Mouse (Mus musculus) heart, embryonic 13.5 days (tissue): ENCODE data around the gene Cdk4. TPM values are rescaled to one million over a fixed set of nuclear protein-coding genes. Genes with fewer than 3 reads are reported as not detected.

Experiments used
- ATAC-seq: fragments of 200-750 bp; cut with Nextera tagmentation; 2 replicates; pipeline ENCODE4 v1.8.0; 2017; ENCODE audit warnings: moderate TSS enrichment; ENCODE audit not compliant: insufficient number of reproducible peaks, low FRiP score, low TSS enrichment; ENCODE audit errors: extremely low read depth
- H3K27ac ChIP-seq: fragments of 300-500 bp; sonication (generic); replicated peaks from 2 replicates; pipeline ENCODE4 v1.5.1; 2015; ENCODE audit warnings: moderate library complexity, mild to moderate bottlenecking, inconsistent platforms
- H3K27me3 ChIP-seq: fragments of 300-500 bp; sonication (generic); replicated peaks from 2 replicates; pipeline ENCODE4 v1.6.1; 2015; ENCODE audit warnings: mild to moderate bottlenecking, inconsistent platforms
- H3K36me3 ChIP-seq: fragments of 300-500 bp; sonication (generic); 2 replicates; pipeline ENCODE4 v1.6.1; 2015; ENCODE audit warnings: mild to moderate bottlenecking, inconsistent platforms
- H3K4me1 ChIP-seq: fragments of 300-500 bp; sonication (generic); 2 replicates; pipeline ENCODE4 v1.6.1; 2015; ENCODE audit warnings: inconsistent platforms
- H3K4me2 ChIP-seq: fragments of 300-500 bp; sonication (generic); 2 replicates; pipeline ENCODE4 v1.6.1; 2015; ENCODE audit warnings: inconsistent platforms, mild to moderate bottlenecking, moderate library complexity
- H3K4me3 ChIP-seq: fragments of 300-500 bp; sonication (generic); 2 replicates; pipeline ENCODE4 v1.5.1; 2015; ENCODE audit warnings: moderate library complexity, mild to moderate bottlenecking, inconsistent platforms
- H3K9ac ChIP-seq: fragments of 300-500 bp; sonication (generic); 2 replicates; pipeline ENCODE4 v1.6.1; 2015; ENCODE audit warnings: inconsistent platforms, mild to moderate bottlenecking, moderate library complexity
- H3K9me3 ChIP-seq: fragments of 300-500 bp; sonication (generic); 2 replicates; pipeline ENCODE4 v1.6.1; 2016; ENCODE audit warnings: inconsistent platforms
- WGBS: fragments of 180-500 bp; shearing (Covaris S2); methylation state at CpG from one replicate; pipeline ENCODE4 v1.1.7; 2015; ENCODE audit warnings: mixed read lengths; 5-methylcytosine and 5-hydroxymethylcytosine counted together
- polyA plus RNA-seq: library from polyadenylated mRNA; unstranded; fragments of >200 nt; fragmentation: Nextera tagmentation; extraction: Ambion mirVana; gene quantifications from 2 replicates; pipeline ENCODE4 v1.2.1, GENCODE M21; 2015

Cdk4 gene
- polyA plus RNA-seq, 1 experiment from 2014 or later = 1,002 TPM

GRCm38 (mm10) chr10:127108262-127108583 is 44.9 kb downstream of the Cdk4 start:
- peaks cover 39% of the 10 kb centered on the region for H3K36me3 ChIP-seq
- 70% methylated on average over 3 of the region's 3 CpGs for WGBS
- ATAC-seq = no peak
- no peak overlapping the region for H3K4me2 ChIP-seq
- no peak overlapping the region for H3K4me3 ChIP-seq
- no peaks in the 10 kb centered on the region for H3K9me3 ChIP-seq
- H3K27ac ChIP-seq = no peak overlapping the region
- H3K4me1 ChIP-seq = no peaks in the 10 kb centered on the region
- no peaks in the 10 kb centered on the region for H3K27me3 ChIP-seq
- H3K9ac ChIP-seq = no peak overlapping the region

- H3K4me3 ChIP-seq = no peak overlapping the region
- no peak for ATAC-seq
- 85% methylated on average over 15 of the region's 15 CpGs for WGBS
Measured at GRCm38 (mm10) chr10:127111001-127111887, 47.9 kb downstream of the Cdk4 start.

DNA sequence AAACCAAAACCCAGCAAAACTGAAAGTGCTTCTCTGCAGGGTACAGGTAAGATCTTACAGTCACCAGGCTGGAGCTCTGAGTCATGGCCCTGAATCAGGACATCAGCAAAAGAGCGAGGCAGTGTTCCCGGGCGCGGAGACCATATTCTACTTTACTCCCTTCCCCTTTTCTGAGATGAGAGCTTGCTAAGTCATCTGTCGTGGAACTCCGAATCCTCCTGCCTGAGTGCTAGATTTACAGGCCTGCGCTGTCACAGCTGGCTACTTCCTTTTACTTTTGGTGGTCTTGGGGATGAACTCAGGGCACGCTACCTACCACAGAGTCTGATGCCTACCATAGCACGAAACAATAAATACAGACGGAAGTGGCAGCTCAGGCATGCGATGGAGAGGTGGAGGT is 51.1 kb downstream of the Cdk4 start:
- Histone ChIP-seq H3K9me3 (no peaks in the 10 kb centered on the region), H3K4me1 (no peaks in the 10 kb centered on the region), H3K36me3 (peaks cover 68% of the 10 kb centered on the region), H3K4me2 (no peak overlapping the region), H3K9ac (no peak overlapping the region), H3K4me3 (no peak overlapping the region), H3K27ac (no peak overlapping the region), H3K27me3 (no peaks in the 10 kb centered on the region)
- ATAC-seq = no peak
- 91% methylated on average over 11 of the region's 11 CpGs for WGBS

More at GRCm38 (mm10) chr10:127111001-127111887, 47.9 kb downstream of the Cdk4 start:
- Histone ChIP-seq H3K9me3 (no peaks in the 10 kb centered on the region), H3K27me3 (no peaks in the 10 kb centered on the region), H3K27ac (no peak overlapping the region), H3K4me1 (no peaks in the 10 kb centered on the region), H3K4me2 (no peak overlapping the region), H3K9ac (no peak overlapping the region), H3K36me3 (peaks cover 49% of the 10 kb centered on the region)

DNA sequence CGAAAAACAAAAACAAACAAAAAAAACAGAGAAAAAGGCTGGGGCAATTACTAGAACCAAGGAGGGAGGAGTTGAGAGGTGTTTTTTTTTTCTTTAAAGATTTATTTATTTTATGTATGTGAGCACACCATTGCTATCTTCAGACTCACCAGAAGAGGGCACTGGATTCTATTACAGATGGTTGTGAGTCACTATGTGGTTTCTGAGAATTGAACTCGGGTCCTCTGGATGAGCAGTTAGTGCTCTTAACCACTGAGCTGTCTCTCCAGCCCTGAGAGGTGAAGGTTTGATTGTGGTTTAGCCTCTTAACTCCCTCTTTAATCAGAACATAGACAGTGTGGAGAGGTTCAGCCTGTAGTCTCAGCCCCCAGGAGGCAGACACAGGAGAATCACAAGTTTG is 51.7 kb downstream of the Cdk4 start:
- H3K4me2 ChIP-seq = no peak overlapping the region
- H3K27me3 ChIP-seq = no peaks in the 10 kb centered on the region
- H3K4me3 ChIP-seq = no peak overlapping the region
- H3K9ac ChIP-seq = no peak overlapping the region
- H3K9me3 ChIP-seq = no peaks in the 10 kb centered on the region
- WGBS = 74% methylated on average over 2 of the region's 2 CpGs
- H3K27ac ChIP-seq = no peak overlapping the region
- H3K4me1 ChIP-seq = peaks cover 1% of the 10 kb centered on the region; the same call in 1 of the 2 replicates
- ATAC-seq = no peak
- peaks cover 68% of the 10 kb centered on the region for H3K36me3 ChIP-seq

Other genes starting within 250 kb of the Cdk4 start
- gene Atp23, start 162.2 kb upstream of the Cdk4 start, polyA plus RNA-seq = 6.4 and 8.6 TPM in 2 replicates
- gene Ctdsp2, start 84.8 kb upstream of the Cdk4 start, polyA plus RNA-seq = 37.1 and 39.6 TPM in 2 replicates
- 0.17 and 0.21 TPM in 2 replicates for gene Avil, start 62.8 kb upstream of the Cdk4 start, polyA plus RNA-seq
- 86.6 and 92.5 TPM in 2 replicates for gene Tsfm, start 32.7 kb upstream of the Cdk4 start, polyA plus RNA-seq
- gene Mettl1, start 22.1 kb upstream of the Cdk4 start, polyA plus RNA-seq = 36.3 and 41.7 TPM in 2 replicates
- gene Eef1akmt3, start 22.0 kb upstream of the Cdk4 start, polyA plus RNA-seq = 0.33 and 0.34 TPM in 2 replicates
- gene Cyp27b1, start 15.3 kb upstream of the Cdk4 start, polyA plus RNA-seq = 0.10 and 0.21 TPM in 2 replicates
- gene March9, start 3.4 kb upstream of the Cdk4 start, polyA plus RNA-seq = 0.12 and 0.18 TPM in 2 replicates
- gene Tspan31, start 6.7 kb downstream of the Cdk4 start, polyA plus RNA-seq = 110 and 114 TPM in 2 replicates
- gene Agap2, start 11.8 kb downstream of the Cdk4 start, polyA plus RNA-seq = not detected in 2 replicates
- 48.0 and 49.5 TPM in 2 replicates for gene Os9, start 57.6 kb downstream of the Cdk4 start, polyA plus RNA-seq
- gene B4galnt1, start 101.7 kb downstream of the Cdk4 start, polyA plus RNA-seq = 1.2 and 1.7 TPM in 2 replicates
- gene Slc26a10, start 117.1 kb downstream of the Cdk4 start, polyA plus RNA-seq = 18.0 and 21.5 TPM in 2 replicates
- gene Arhgef25, start 126.5 kb downstream of the Cdk4 start, polyA plus RNA-seq = 21.4 and 21.6 TPM in 2 replicates
- gene Dtx3, start 132.2 kb downstream of the Cdk4 start, polyA plus RNA-seq = 65.2 and 67.7 TPM in 2 replicates
- gene Pip4k2c, start 148.1 kb downstream of the Cdk4 start, polyA plus RNA-seq = 23.2 and 23.8 TPM in 2 replicates
- 0.32 and 0.63 TPM in 2 replicates for gene Kif5a, start 199.8 kb downstream of the Cdk4 start, polyA plus RNA-seq
- 133 and 136 TPM in 2 replicates for gene Dctn2, start 202.8 kb downstream of the Cdk4 start, polyA plus RNA-seq
- 12.6 and 12.7 TPM in 2 replicates for gene Mbd6, start 225.5 kb downstream of the Cdk4 start, polyA plus RNA-seq
- gene Mars, start 248.3 kb downstream of the Cdk4 start, polyA plus RNA-seq = 84.0 and 86.4 TPM in 2 replicates